ENCODE assay signal across 8 mouse cellular contexts in the genomic region with DNA sequence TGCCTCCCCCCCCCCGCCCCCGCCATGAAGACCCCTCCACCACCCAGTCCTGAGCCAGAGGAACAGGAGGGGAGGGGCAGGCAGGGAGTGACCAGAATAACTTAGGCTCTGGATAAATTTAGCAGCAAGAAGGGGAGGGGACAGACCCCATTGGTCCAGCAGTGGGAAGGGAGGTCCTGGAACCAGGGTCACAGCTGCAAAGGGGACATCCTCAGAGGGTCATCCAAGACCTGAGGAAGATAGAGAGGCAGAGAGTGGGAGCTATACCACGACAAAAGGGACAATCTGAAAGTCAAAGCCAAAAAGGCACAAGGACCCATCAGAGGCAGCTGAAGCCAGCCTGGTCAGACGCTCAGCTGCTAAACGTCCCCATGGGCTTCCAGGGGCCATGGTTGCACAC. TPM values are rescaled to one million over a fixed set of nuclear protein-coding genes. Genes with fewer than 3 reads are reported as not detected.
DNase-seq lines count a peak whose midpoint lies in the region; ATAC-seq lines count a peak whose summit lies in the region.
"Had no signal": no experiment of that assay in that cellular context is flagged by ENCODE, and none has a peak within 500 bp of the region (broad histone marks: within the 10 kb centered on the region; RNA-seq: fewer than 3 reads in every experiment).

A gene (plus strand): TSS at position 235 of the 400 bp plus-strand sequence.

- peaks cover 39% of the 10 kb centered on the region for H3K4me1 ChIP-seq in embryonic facial prominence, embryonic 12.5 days
- peaks cover 50% of the 10 kb centered on the region for H3K4me1 ChIP-seq in forebrain, embryonic 12.5 days
- H3K4me1 ChIP-seq in heart, embryonic 14.5 days (ENCODE audit: control insufficient read depth in 2 of 2, insufficient read depth in 2 of 2, low read length in 2 of 2): peaks cover 47 to 62% of the 10 kb centered on the region in 2 experiments
- H3K4me1 ChIP-seq in midbrain, embryonic 10.5 days: peaks cover 61% of the 10 kb centered on the region

- peak within 1 kb of the TSS; percentile 51; the same call in 1 of the 2 replicates for H3K4me3 ChIP-seq in embryonic facial prominence, embryonic 12.5 days
- no peak within 1 kb of the TSS for H3K4me3 ChIP-seq in forebrain, embryonic 12.5 days (replicated peaks)
- H3K4me3 ChIP-seq in heart, embryonic 14.5 days (ENCODE audit: control insufficient read depth in 1 of 2, insufficient read depth in 1 of 2, low read depth in 1 of 2, low read length in 2 of 2): peak within 1 kb of the TSS in 1 of 2 experiments; percentile 73; a peak in 3 of 4 replicates
- H3K4me3 ChIP-seq in midbrain, embryonic 10.5 days: peak within 1 kb of the TSS; percentile 79

- WGBS in embryonic facial prominence, embryonic 12.5 days: 31% methylated on average over 5 of the region's 5 CpGs
- 37% methylated on average over 5 of the region's 5 CpGs for whole genome bisulfite sequencing in forebrain, embryonic 12.5 days
- WGBS in heart, embryonic 14.5 days: 15% methylated on average over 5 of the region's 5 CpGs
- WGBS in midbrain, embryonic 10.5 days: 40% methylated on average over 5 of the region's 5 CpGs

- ATAC-seq in embryonic facial prominence, embryonic 12.5 days (ENCODE audit: insufficient number of reproducible peaks, insufficient read depth, low FRiP score, low TSS enrichment): no peak
- ATAC-seq in forebrain, embryonic 12.5 days (ENCODE audit: low FRiP score): no peak
- ATAC-seq in heart, embryonic 14.5 days (ENCODE audit: insufficient number of reproducible peaks, insufficient read depth, low FRiP score, low read depth): peak; percentile 40; the same call in 1 of the 2 replicates
- ATAC-seq in inflammation-experienced regulatory T-cells, adult 6 months: no peak

- H3K9me3 ChIP-seq in embryonic facial prominence, embryonic 12.5 days: no peaks in the 10 kb centered on the region
- no peaks in the 10 kb centered on the region for H3K9me3 ChIP-seq in forebrain, embryonic 12.5 days
- no peaks in the 10 kb centered on the region for H3K9me3 ChIP-seq in heart, embryonic 14.5 days (ENCODE audit: control insufficient read depth, low read length)
- no peaks in the 10 kb centered on the region for H3K9me3 ChIP-seq in midbrain, embryonic 10.5 days (replicated peaks)

- H3K4me2 ChIP-seq in embryonic facial prominence, embryonic 12.5 days (replicated peaks): peak within 1 kb of the TSS; percentile 78
- H3K4me2 ChIP-seq in forebrain, embryonic 12.5 days: peak within 1 kb of the TSS; percentile 94
- H3K4me2 ChIP-seq in heart, embryonic 14.5 days (ENCODE audit: low read length): peak within 1 kb of the TSS; percentile 89

- no peaks in the 10 kb centered on the region for H3K27me3 ChIP-seq in embryonic facial prominence, embryonic 12.5 days
- peaks cover 40% of the 10 kb centered on the region for H3K27me3 ChIP-seq in forebrain, embryonic 12.5 days
- H3K27me3 ChIP-seq in heart, embryonic 14.5 days (ENCODE audit: control insufficient read depth, insufficient read depth, low read length): no peaks in the 10 kb centered on the region; the same call in 1 of the 2 replicates
- peaks cover 67% of the 10 kb centered on the region for H3K27me3 ChIP-seq in midbrain, embryonic 10.5 days (ENCODE audit: low read depth, poor library complexity, severe bottlenecking)

- H3K36me3 ChIP-seq in embryonic facial prominence, embryonic 12.5 days: no peaks in the 10 kb centered on the region
- no peaks in the 10 kb centered on the region for H3K36me3 ChIP-seq in forebrain, embryonic 12.5 days (replicated peaks)
- no peaks in the 10 kb centered on the region for H3K36me3 ChIP-seq in heart, embryonic 14.5 days (ENCODE audit: control insufficient read depth, insufficient read depth, low read length)
- no peaks in the 10 kb centered on the region for H3K36me3 ChIP-seq in midbrain, embryonic 10.5 days

- DNase-seq in midbrain, embryonic 10.5 days (ENCODE audit: low spot score): no peak
- no peak for DNase-seq in yolk sac, embryonic 10.5 days (ENCODE audit: low spot score)
- no peak for DNase-seq in cerebellum, postnatal 10 days
- DNase-seq: cerebellum, postnatal 14 days had no signal

- H3K27ac ChIP-seq in embryonic facial prominence, embryonic 12.5 days: peak within 1 kb of the TSS; percentile 81
- no peak within 1 kb of the TSS for H3K27ac ChIP-seq in forebrain, embryonic 12.5 days
- peak within 1 kb of the TSS; percentile 93 to 94 for H3K27ac ChIP-seq in heart, embryonic 14.5 days (replicated peaks in 1 of 2; ENCODE audit: control insufficient read depth in 1 of 2, insufficient read depth in 1 of 2, low read depth in 2 of 2, low read length in 2 of 2)
- 0 out of 2 replicates have a peak within 1 kb of the TSS, but pooled peaks have one; percentile 6 for H3K27ac ChIP-seq in midbrain, embryonic 10.5 days (replicated peaks)

- H3K9ac ChIP-seq in embryonic facial prominence, embryonic 12.5 days: peak within 1 kb of the TSS; percentile 54; the same call in 1 of the 2 replicates
- 0 out of 2 replicates have a peak within 1 kb of the TSS, but pooled peaks have one; percentile 73 for H3K9ac ChIP-seq in forebrain, embryonic 12.5 days
- peak within 1 kb of the TSS; percentile 89 for H3K9ac ChIP-seq in heart, embryonic 14.5 days (ENCODE audit: low read length)

RNA-seq across cellular contexts. Expression of the gene that starts here (rescaled TPM):
- 0.81 and 1.5 TPM in 2 replicates for polyA plus RNA-seq in embryonic facial prominence, embryonic 12.5 days (2016; fragmentation: Nextera tagmentation; extraction: Ambion mirVana)
- polyA plus RNA-seq in forebrain, embryonic 12.5 days (2016; fragmentation: Nextera tagmentation; extraction: Ambion mirVana): 0.13 and 0.20 TPM in 2 replicates
- 24.1 and 28.3 TPM in 2 replicates for polyA plus RNA-seq in heart, embryonic 14.5 days (2014; fragmentation: Nextera tagmentation; extraction: Ambion mirVana)
- 0.12 and 0.29 TPM in 2 replicates for polyA plus RNA-seq in midbrain, embryonic 10.5 days (2016; fragmentation: Nextera tagmentation; extraction: Ambion mirVana)
- polyA plus RNA-seq in inflammation-experienced regulatory T-cells, adult 6 months (2017; shearing (Covaris generic)): not detected

Comparison
In these comparisons a context has a peak if more than half of its experiments do, and no peak if none do; other contexts are left out.
1. RNA of the gene that starts here (polyA plus RNA-seq): 24.1 to 28.3 TPM in heart, embryonic 14.5 days; 0.81 to 1.5 TPM in embryonic facial prominence, embryonic 12.5 days, 0.13 to 0.20 TPM in forebrain, embryonic 12.5 days, 0.12 to 0.29 TPM in midbrain, embryonic 10.5 days and not detected in inflammation-experienced regulatory T-cells, adult 6 months; every median in the first group is over 10 times any median in the second.
2. Peak in every context shown above with its lines, with median percentiles within 50 percentile points of each other: H3K4me2 ChIP-seq and H3K9ac ChIP-seq.